Mouse (Mus musculus) hindbrain, embryonic 12.5 days (tissue): ENCODE measurements around the gene Foxo1. TPM values are rescaled to one million over a fixed set of nuclear protein-coding genes. Genes with fewer than 3 reads are reported as not detected.

Source experiments
- ATAC-seq: fragments of 200-750 bp; cut with Nextera tagmentation; 2 replicates; pipeline ENCODE4 v1.8.0; 2017; ENCODE audit warnings: moderate TSS enrichment; ENCODE audit not compliant: low FRiP score
- H3K27ac ChIP-seq: fragments of 300-500 bp; sonication (generic); 2 replicates; pipeline ENCODE4 v1.5.1; 2016; ENCODE audit warnings: mild to moderate bottlenecking
- H3K27me3 ChIP-seq: fragments of 300-500 bp; sonication (generic); 2 replicates; pipeline ENCODE4 v1.6.1; 2016; ENCODE audit warnings: mild to moderate bottlenecking
- H3K36me3 ChIP-seq: fragments of 300-500 bp; sonication (generic); 2 replicates; pipeline ENCODE4 v1.6.1; 2016; ENCODE audit warnings: mild to moderate bottlenecking
- H3K4me1 ChIP-seq: fragments of 300-500 bp; sonication (generic); 2 replicates; pipeline ENCODE4 v1.6.1; 2016
- H3K4me2 ChIP-seq: fragments of 300-500 bp; sonication (generic); replicated peaks from 2 replicates; pipeline ENCODE4 v1.6.1; 2016; ENCODE audit warnings: mild to moderate bottlenecking
- H3K4me3 ChIP-seq: fragments of 300-500 bp; sonication (generic); 2 replicates; pipeline ENCODE4 v1.5.1; 2016; ENCODE audit warnings: mild to moderate bottlenecking
- H3K9ac ChIP-seq: fragments of 300-500 bp; sonication (generic); 2 replicates; pipeline ENCODE4 v1.6.1; 2016; ENCODE audit warnings: mild to moderate bottlenecking, moderate library complexity
- H3K9me3 ChIP-seq: fragments of 300-500 bp; sonication (generic); replicated peaks from 2 replicates; pipeline ENCODE4 v1.6.1; 2016; ENCODE audit warnings: mild to moderate bottlenecking
- WGBS: fragments of 180-500 bp; shearing (Covaris S2); methylation state at CpG from one replicate; pipeline ENCODE4 v1.1.7; 2016; 5-methylcytosine and 5-hydroxymethylcytosine counted together
- polyA plus RNA-seq: library from polyadenylated mRNA; unstranded; fragments of >200 nt; fragmentation: Nextera tagmentation; extraction: Ambion mirVana; gene quantifications from 2 replicates; pipeline ENCODE4 v1.2.1, GENCODE M21; 2016

Gene Foxo1
- polyA plus RNA-seq, 1 experiment from 2014 or later = 6.2 TPM

DNA sequence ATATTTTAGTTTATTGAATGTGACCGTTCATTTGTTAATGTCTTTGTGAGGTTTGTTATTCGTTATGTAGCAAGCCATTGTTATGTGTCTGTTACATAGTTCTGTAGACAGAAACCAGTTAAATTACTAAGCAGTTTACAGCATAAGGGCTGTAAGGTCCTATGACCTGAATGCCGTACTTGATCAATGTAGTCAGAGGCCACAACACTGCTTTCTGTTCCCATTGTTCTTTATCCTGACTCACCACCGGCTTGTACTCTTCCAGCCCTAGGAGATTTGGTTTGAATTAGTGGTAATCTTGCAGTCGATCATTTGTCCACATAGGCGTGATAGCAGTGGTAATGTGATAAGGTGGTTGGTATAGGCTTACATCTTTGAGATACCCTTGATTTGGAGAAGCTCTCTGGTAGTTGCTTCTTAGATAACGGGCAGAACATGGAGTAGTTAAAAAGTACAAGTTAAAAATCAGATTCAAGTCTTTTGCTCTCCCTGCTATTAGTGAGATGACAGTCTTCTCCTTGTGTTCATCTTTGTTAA, 28.2 kb downstream of the Foxo1 start:
- no peak for ATAC-seq
- no peak overlapping the region for H3K27ac ChIP-seq
- no peak overlapping the region for H3K4me3 ChIP-seq
- no peaks in the 10 kb centered on the region for H3K9me3 ChIP-seq
- H3K36me3 ChIP-seq = no peaks in the 10 kb centered on the region
- H3K4me2 ChIP-seq = no peak overlapping the region
- peaks cover 16% of the 10 kb centered on the region; the same call in 1 of the 2 replicates for H3K4me1 ChIP-seq
- 71% methylated on average over 7 of the region's 7 CpGs for WGBS
- no peaks in the 10 kb centered on the region for H3K27me3 ChIP-seq
- no peak overlapping the region for H3K9ac ChIP-seq

DNA sequence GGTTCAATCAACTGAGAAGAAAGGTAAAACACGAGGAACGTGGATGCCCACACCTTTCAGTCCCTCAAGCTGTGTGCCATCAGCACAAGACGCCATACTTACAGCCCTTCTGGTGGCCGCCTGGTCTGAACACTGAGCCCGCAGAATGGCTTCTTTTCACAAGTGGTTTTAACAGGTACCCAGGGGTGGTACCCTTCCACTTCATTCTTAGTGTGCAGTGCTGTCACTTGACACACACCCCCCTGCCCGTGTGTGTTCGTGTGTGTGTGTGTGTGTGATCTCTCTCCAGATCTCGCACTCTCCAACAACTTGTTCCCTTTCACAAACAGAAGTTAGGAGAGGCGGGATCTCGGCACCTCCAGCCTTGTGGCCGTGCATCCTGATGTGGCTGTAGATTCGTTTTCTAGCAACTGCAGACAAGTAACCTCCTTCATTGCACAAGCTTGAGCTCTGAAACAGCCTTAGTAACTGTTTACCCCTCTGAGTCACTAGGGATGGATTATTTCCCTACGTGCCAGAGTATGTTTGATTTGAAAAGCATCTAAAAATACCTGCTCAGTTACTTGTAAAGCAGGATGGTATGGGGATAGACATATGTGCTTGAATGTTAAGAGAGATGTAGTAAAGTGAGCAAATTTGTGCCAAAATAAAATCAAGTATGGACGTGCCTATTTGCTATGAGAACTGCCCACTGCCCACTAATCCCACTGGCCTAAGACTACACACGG, 29.3 kb downstream of the Foxo1 start:
- WGBS = 76% methylated on average over 15 of the region's 15 CpGs
- Histone ChIP-seq H3K9ac (no peak overlapping the region), H3K4me1 (peaks cover 19% of the 10 kb centered on the region; the same call in 1 of the 2 replicates), H3K27me3 (no peaks in the 10 kb centered on the region), H3K9me3 (no peaks in the 10 kb centered on the region), H3K4me3 (no peak overlapping the region), H3K36me3 (no peaks in the 10 kb centered on the region), H3K27ac (no peak overlapping the region), H3K4me2 (no peak overlapping the region)
- ATAC-seq = no peak

DNA sequence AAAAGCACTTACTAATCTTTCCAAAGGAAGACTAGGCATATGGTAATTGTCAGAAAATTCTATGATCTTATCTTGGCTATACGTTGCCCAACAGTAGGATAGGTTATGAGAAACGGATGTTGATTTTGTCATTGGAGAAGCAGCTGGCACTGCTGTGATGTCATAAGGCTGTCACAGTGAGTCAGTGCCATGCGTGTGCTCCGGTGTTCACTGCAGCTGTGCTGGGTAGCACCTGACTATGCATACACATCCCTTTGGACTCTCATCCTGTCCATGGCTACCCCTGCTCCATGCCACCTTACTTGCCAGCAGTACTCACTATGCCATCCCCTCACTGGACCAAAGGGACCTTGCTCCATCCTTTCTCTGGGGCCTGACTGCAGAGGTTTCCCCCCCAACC, 30.5 kb downstream of the Foxo1 start:
- Histone ChIP-seq H3K4me2 (no peak overlapping the region), H3K36me3 (no peaks in the 10 kb centered on the region), H3K27me3 (no peaks in the 10 kb centered on the region), H3K27ac (no peak overlapping the region), H3K4me1 (peaks cover 12% of the 10 kb centered on the region; the same call in 1 of the 2 replicates), H3K4me3 (no peak overlapping the region), H3K9ac (no peak overlapping the region), H3K9me3 (no peaks in the 10 kb centered on the region)
- WGBS = 77% methylated on average over 4 of the region's 4 CpGs
- no peak for ATAC-seq

GRCm38 (mm10) chr3:52299376-52299775, 31.2 kb downstream of the Foxo1 start:
- 43% methylated on average over 2 of the region's 2 CpGs for WGBS

DNA sequence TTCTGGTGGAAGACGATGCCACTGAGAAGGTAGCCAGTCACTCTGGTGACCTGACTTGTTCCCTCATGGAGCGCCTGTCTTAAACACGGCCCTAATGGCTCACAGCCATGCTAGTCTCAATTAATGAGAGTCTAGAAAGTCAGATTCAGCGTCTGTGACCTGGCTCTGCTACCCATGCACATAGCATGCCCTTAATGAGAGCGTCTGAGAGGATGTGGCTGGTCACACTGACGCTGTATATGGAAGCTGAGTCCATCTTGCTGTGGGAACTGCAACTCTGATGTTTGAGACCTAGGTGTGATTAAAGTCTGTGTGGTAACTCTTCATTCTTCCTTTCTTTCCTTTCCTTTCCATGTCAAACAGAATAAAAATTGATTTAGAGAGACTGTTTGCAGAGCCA, 32.4 kb downstream of the Foxo1 start:
- Histone ChIP-seq H3K9me3 (no peaks in the 10 kb centered on the region), H3K9ac (no peak overlapping the region), H3K4me3 (no peak overlapping the region), H3K4me1 (peaks cover 12% of the 10 kb centered on the region; the same call in 1 of the 2 replicates), H3K27ac (no peak overlapping the region), H3K36me3 (no peaks in the 10 kb centered on the region), H3K27me3 (no peaks in the 10 kb centered on the region), H3K4me2 (no peak overlapping the region)
- no peak for ATAC-seq
- 81% methylated on average over 6 of the region's 6 CpGs for WGBS

More at GRCm38 (mm10) chr3:52299376-52299775, 31.2 kb downstream of the Foxo1 start:
- no peaks in the 10 kb centered on the region for H3K27me3 ChIP-seq
- no peak overlapping the region for H3K27ac ChIP-seq
- no peaks in the 10 kb centered on the region for H3K36me3 ChIP-seq
- no peak overlapping the region for H3K4me3 ChIP-seq
- no peaks in the 10 kb centered on the region for H3K9me3 ChIP-seq
- no peak overlapping the region for H3K9ac ChIP-seq
- no peak for ATAC-seq
- H3K4me1 ChIP-seq = peaks cover 12% of the 10 kb centered on the region; the same call in 1 of the 2 replicates
- no peak overlapping the region for H3K4me2 ChIP-seq

DNA sequence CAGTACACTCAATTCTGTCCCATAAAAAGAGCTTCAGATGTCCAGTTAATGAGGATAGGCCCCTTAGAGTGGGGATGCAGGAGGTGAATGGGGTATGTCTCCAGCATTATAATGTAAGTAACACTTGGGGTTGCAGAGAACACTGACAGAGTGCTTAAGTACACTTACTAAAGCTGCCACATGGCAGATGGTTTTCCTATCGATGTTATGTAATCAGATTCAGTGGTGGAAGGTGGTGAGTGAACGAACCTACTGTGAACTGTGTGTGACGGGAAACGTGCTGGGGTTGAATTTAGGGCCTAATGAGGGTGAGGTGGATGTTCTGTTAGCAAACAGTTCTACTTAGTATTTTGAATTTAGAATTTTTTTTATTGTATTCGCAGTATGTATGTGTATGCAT, 35.2 kb downstream of the Foxo1 start:
- no peak overlapping the region for H3K4me2 ChIP-seq
- no peak overlapping the region for H3K9ac ChIP-seq
- no peaks in the 10 kb centered on the region for H3K9me3 ChIP-seq
- 78% methylated on average over 5 of the region's 5 CpGs for WGBS
- H3K27me3 ChIP-seq = no peaks in the 10 kb centered on the region
- H3K4me3 ChIP-seq = no peak overlapping the region
- no peak overlapping the region for H3K27ac ChIP-seq
- H3K36me3 ChIP-seq = no peaks in the 10 kb centered on the region
- ATAC-seq = no peak
- H3K4me1 ChIP-seq = peaks cover 12% of the 10 kb centered on the region; the same call in 1 of the 2 replicates

GRCm38 (mm10) chr3:52308586-52309321, 40.6 kb downstream of the Foxo1 start:
- no peaks in the 10 kb centered on the region for H3K9me3 ChIP-seq
- no peaks in the 10 kb centered on the region for H3K27me3 ChIP-seq
- 68% methylated on average over 5 of the region's 5 CpGs for WGBS
- no peaks in the 10 kb centered on the region for H3K4me1 ChIP-seq
- no peak overlapping the region for H3K4me3 ChIP-seq
- no peak overlapping the region for H3K4me2 ChIP-seq
- H3K9ac ChIP-seq = no peak overlapping the region
- no peaks in the 10 kb centered on the region for H3K36me3 ChIP-seq
- no peak for ATAC-seq
- no peak overlapping the region for H3K27ac ChIP-seq

DNA sequence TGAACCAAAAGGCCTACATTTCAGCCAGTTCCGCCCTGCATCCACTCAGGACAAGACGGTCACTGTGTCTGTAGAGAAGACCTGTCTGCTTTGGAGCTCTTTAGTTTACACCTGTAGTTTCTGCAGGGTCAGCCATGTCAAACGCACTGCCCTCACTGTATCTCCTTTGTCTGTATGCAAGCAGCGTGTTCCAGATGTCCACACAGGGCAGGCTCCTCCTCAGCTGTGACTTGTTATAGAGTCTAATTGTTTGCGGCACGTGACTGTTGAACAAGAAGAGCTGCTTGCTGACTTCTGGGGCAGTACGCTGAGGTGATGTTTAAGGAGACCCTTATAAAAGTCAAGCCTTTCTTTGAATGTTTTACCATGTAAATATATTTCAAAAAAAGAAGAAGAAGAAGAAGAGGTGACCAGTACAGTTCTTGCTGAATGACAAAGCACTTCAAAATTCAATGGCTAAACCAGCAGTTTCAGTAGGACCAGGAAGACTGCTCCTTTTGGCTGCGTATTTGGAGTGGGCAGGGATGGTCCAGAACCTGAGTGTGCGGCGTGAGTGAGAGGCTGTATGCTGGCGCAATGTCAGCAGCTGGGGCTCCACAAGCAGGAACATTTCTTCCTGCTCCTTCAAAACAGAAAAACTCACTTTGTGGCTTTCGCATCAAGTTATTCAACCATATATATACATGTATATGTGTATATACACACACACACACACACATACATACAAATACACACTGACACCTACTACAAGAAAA, 52.6 kb downstream of the Foxo1 start:
- Histone ChIP-seq H3K27ac (no peak overlapping the region), H3K4me2 (no peak overlapping the region)
- 90% methylated on average over 12 of the region's 12 CpGs for WGBS

DNA sequence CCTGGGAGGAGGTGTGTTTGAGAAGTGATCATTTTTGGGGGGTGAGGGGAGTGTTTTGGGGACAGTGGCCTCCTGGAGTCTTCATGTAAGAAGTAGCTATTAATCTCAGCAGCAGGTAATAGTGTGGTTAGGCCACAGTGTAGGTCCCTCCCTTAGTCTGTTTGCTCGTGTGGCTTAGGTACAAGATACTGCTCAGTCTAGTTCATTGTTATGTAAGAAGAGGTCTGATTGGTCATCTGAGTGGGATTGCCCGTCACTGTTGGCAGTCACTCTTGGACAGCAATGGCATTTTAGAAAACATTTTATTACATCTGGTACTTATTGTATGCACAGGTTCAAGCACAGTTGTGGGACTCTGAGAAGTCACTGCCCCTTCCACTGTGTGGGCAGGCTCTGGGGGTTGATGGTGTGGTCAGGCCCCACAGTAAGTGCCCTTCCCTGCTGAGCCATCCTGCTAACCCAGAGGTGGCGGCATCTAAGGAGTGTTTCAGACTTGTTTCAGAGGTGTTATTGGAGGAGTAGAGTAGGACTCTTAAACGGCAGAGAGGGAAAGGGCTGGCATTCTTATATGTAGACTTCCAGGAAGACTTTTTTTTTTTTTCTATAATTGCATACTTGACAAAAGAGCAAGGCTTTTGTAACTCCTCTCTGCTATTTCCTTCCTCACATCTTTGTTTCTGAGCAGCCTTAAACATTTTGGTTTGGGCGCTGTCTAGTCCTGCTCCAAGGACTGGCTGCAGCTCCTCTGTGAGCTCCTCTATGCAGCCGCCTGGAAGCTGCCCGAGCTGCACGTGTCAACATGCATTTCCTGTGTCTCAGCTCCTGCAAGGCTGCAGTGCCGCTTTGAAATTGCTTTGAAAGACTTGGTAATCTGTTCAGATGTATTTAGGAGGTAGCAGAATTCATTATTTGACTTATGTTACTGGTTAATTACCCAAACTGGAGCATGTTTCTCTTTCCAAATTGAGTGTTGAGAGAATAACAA, 54.6 kb downstream of the Foxo1 start:
- Histone ChIP-seq H3K9me3 (no peaks in the 10 kb centered on the region), H3K4me2 (no peak overlapping the region), H3K4me1 (peaks cover 6% of the 10 kb centered on the region), H3K27ac (no peak overlapping the region), H3K9ac (no peak overlapping the region), H3K27me3 (no peaks in the 10 kb centered on the region), H3K36me3 (no peaks in the 10 kb centered on the region), H3K4me3 (no peak overlapping the region)
- WGBS = 40% methylated on average over 9 of the region's 9 CpGs
- ATAC-seq = no peak

More for the DNA sequence above, 52.6 kb downstream of the Foxo1 start:
- H3K9me3 ChIP-seq = no peaks in the 10 kb centered on the region
- H3K36me3 ChIP-seq = no peaks in the 10 kb centered on the region
- H3K4me3 ChIP-seq = no peak overlapping the region
- H3K27me3 ChIP-seq = no peaks in the 10 kb centered on the region
- no peak overlapping the region for H3K9ac ChIP-seq
- H3K4me1 ChIP-seq = peaks cover 6% of the 10 kb centered on the region
- ATAC-seq = no peak

DNA sequence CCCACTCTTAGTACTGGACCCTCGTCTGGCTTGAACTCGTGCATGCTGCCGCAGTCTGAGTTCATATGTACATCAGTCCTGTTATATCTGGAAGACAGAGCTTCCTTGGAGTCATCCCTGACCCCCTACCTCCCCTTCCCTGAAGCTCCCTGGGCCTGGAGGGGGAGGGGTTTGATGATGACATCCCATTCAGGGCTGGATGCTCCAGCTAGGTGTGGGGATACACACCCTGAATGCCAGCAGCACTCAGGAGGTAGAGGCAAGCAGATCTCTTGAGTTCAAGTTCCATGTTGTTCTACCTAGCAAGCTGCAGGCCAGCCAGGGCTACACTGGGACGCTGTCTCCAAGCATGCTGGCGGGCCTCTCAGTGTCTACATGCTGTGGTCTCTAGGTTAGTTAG, 56.9 kb downstream of the Foxo1 start:
- no peak for ATAC-seq
- 92% methylated on average over 5 of the region's 5 CpGs for WGBS
- Histone ChIP-seq H3K9me3 (no peaks in the 10 kb centered on the region), H3K9ac (no peak overlapping the region), H3K4me3 (no peak overlapping the region), H3K4me2 (no peak overlapping the region), H3K4me1 (peaks cover 6% of the 10 kb centered on the region), H3K27me3 (no peaks in the 10 kb centered on the region), H3K27ac (no peak overlapping the region), H3K36me3 (no peaks in the 10 kb centered on the region)

DNA sequence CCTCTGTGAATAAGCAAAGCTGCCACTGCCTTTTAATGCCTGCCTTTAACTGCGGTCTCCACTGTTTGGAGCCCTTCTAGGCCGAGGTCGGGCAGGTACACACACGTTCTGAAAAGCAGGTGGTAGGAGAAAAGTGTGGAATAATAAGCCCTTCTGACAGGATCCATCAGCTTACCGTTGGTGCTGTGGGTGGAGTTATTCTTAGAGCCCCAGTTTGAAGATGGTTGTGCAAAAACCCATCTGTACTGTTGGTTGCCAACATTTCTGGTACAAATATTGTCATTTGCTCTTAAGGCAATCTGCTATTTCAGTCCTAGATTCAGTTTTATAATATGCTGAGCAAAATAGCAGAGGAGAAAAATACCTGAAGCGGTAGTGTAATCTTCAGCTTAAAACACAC, 58.6 kb downstream of the Foxo1 start:
- peaks cover 6% of the 10 kb centered on the region for H3K4me1 ChIP-seq
- 90% methylated on average over 6 of the region's 6 CpGs for WGBS
- H3K9ac ChIP-seq = no peak overlapping the region
- H3K36me3 ChIP-seq = no peaks in the 10 kb centered on the region
- no peak overlapping the region for H3K4me3 ChIP-seq
- H3K9me3 ChIP-seq = no peaks in the 10 kb centered on the region
- H3K27ac ChIP-seq = no peak overlapping the region
- H3K27me3 ChIP-seq = no peaks in the 10 kb centered on the region
- no peak for ATAC-seq
- no peak overlapping the region for H3K4me2 ChIP-seq
